Mouse (Mus musculus): Measurements from ENCODE around the gene Cyba.
A peak's percentile ranks its signal among the peaks of the same experiment; 100 is the strongest.

Cyba gene

DNA sequence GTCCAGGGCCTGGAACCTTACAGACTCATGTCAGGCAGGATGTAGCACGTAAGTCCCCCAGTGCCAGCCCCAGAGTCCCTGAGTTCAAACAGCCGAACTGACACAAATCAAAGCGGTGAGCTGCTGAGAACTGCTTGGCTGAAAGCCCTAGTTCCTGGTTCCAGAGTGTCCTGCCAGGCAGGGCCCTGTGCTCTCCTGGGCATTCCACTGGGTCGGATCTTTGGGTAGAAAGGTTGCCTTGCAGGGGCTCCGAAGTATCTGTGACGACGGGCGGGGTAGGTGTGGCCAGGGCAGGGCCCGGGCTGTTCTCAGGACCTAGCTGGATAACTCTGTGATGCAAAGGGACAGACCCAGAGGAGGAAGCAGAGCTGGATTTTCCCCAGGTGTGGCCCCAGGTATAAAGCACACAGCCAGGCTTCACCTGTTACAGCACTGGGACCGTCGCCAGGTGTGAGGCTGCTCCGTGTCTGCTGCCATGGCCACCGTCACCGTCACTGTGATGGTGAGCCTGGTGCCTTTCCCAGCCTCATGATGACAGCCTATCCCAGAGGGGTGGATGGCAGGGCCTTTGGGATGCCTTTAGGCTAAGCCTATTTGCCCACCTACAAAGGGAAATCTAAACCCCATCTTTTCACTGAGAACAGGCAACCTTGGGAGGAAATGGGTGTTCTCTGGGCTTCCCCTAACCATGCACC lies 11.2 kb downstream of the Cyba start, which contains the start of gene Il17c:
TSS of gene Il17c (plus strand) at position 645 of the 695 bp plus-strand sequence.
- DNase-seq = no peak

DNA sequence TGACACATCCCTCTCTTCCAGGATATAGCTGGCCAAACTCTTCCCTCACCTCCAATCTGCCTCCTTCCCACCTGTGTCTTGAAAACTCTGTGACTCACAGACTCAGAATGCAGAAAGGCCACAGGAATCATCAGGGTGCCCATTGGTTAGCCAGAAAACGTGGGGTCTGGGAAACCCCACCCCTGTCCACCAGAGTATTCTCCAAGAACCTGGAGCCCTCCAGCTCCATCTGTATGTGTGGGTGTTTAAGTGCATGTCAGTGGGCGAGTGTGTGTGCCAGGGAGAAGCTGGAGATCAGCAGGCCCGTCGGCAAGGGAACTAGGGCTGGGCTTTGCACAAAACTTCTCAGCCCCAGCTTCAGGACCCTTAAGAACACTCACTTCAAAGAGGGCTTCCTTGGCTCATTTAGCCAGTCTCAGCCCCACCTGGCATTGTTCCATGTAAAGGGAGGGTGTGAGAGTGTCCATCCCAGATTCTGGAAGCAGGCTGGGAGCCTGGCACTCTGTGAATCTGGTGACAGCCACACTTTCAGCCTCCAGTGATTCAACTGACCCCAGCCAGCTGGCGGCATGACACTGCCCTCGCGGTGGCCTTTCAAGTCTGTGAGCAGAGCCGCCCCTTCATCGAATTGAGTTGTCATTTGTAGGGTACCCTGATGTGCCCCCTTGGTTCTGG lies 12.7 kb downstream of the Cyba start:
- no peak for DNase-seq

DNA sequence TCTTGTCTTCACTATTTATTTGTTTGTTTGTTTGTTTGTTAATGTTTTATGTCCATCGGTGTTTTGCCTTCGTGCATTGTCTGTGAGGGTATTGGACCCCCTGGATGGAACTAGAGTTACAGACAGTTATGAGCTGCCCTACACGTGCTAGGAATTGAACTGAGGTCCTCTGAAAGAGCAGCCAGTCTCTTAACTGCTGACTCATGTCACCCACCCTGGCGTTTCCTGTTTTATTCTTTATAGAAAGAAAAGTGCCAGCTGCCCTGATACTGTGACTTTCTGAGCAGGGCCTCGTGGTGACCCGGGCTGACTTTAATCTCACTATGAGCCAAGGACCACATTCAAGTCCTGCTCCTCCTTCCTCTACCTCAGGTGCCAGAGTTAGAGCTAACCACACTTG lies 17.2 kb downstream of the Cyba start:
- no peak for DNase-seq

DNA sequence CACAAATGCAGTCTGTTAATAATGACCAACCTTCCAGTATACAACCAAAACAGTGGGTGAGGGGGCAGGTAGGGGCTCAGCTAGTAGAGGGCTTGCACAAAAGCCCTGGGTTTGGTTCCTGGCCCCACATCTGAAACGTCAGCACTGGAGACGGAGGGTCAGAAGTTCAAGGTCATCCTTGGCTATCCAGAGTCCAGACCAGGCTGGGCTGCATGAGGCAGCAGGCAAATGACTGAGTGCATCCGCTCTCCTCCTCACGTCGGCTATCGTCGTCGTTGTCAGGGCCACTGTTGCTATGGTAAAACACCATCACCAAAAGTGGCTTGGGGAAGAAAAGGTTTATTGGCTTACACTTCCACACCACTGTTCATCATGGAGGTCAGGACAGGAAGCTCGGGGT lies 18.4 kb downstream of the Cyba start:
- DNase-seq = no peak

DNA sequence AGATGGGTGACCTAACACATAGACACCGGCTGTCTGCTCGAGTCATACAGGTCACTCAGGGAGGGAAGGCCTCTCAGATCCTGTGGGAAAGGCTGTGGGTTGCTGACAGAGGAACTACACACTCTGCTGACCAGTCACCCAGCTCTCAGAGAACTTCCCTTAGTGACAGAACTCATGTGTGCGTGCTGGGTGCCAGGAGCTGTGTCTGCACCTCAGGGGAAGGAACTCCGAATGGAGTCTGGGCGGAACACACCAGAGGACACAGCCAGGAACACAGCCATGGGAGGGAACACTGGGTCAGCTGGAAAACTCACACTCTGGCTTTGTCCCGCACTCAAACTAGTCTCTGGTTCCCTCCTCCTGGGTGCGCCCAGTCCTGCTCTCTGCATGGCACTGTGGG lies 25.1 kb downstream of the Cyba start:
- DNase-seq = no peak

DNA sequence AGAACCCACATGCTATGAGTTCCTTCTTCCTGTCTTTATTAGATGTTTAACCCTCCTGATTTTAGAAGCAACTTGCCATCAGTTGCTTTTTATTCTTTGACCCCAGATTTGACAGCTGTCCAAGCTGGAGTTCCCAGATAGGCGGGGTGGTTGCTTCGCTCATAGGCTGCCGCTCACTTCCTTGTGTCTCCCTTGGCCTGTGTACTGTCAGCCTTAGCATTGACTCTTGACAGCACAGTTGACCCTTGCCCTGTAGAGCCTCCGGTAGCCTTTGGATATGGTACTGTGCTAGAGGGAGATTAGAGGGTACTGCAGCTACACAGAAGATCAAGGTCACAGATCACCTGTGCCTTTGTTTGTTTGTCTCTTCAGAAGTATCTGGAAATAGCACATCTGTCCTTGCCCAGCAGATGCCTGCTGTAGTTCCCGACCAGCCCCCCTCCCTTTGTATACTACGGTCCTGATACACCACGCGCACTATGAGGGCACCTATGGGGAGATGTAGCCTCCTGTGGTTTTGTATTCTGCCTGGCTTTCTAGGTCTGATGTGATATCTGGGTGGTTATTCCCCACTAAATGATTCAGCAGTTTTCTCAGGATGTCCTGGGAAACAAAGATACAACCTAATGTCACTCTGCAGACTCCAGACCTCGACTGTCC lies 27.5 kb downstream of the Cyba start:
- DNase-seq = no peak

DNA sequence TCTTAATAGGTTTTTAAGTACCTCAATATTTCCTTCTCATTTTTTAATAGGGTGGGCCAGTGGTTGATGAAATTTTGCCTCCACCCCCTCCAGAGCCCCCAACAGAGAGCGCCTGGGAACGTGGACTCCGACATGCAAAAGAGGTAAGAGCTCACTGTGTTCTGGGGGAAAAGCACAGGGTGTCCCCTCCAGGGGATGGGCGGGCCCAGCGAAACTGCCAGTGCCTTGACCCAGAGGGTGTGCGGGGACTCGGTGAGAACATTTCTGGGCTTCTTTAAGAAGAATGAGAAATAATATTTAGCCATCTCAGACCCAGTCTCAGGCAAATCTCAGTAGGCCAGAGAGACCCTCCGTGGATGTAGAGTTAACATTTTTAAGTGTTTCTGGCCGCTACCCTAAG lies 34.5 kb downstream of the Cyba start:
- no peak for DNase-seq

DNA sequence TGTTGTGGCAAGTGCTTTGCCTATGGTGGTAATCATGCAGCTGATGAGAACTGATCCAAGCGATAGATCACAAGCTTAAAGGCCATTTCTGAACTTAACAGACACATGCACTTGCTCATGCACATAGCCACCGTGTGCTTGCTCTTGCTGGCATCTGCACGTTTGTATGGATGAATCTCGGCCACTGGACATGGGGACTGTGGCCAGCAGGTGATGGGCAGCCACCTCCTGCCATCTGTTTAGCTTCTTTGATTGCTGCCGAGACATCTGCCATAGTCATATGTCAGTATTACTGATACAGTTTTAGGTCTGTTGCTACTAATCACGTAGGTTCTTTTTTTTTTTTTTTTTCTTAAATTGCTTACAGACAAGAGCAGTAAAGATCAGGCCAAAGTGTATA lies 37.4 kb downstream of the Cyba start:
- DNase-seq = no peak

DNA sequence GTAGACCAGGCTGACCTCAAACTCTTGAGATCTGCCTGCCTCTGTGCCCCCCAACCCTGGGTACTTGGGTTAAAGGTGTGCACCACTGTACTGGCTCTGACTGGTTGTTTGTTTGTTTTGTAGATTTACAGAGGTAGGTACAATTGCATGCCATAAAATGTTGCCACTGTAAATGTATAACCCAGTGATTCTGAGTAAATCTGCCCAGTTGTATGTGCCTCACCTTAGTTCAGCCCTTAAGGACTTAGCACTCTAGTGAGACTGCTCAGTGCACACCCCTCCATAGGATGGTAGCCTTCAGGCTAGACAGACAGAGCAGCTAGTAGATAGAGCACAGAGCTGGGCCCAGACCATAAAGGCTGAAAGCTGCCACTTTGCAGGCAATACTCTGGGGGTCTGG lies 39.0 kb downstream of the Cyba start:
- DNase-seq = no peak

DNA sequence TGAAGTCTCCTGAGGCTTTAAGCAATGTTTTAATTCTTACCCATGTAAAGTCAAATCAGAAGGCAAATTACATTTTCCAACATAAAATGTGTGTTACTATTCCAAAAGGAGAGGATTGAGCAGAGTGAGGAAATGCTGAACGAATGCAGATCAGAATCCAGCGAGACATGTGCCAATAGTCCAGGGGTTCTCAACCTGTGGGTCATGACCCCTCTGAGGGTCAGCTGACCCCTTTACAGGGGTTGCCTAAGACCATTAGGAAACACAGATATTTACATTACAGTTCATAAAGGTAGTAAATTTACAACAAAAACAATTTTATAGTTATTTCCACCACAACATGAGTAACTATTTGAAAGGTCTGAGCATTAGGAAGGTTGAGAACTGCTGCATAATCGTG lies 42.0 kb downstream of the Cyba start:
- no peak for DNase-seq

DNA sequence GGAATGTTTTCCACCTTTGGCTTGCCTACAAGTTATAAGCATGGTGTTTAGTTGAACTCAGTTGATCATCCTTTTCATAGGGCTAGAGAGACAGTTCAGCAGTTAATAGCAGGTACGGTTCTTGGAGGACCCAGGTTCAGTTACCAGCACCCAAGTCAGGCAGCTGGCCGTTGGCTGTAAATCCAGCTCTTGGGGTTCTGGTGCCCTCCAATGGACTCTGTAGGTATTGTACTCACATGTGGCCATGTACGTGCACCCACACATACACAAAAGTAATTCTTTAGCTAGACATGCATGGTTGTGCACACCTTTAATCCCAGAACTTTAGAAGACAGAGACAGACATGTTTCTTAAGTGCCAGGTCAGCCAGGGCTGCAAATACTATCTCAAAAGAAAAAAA lies 43.4 kb downstream of the Cyba start:
- DNase-seq = no peak

DNA sequence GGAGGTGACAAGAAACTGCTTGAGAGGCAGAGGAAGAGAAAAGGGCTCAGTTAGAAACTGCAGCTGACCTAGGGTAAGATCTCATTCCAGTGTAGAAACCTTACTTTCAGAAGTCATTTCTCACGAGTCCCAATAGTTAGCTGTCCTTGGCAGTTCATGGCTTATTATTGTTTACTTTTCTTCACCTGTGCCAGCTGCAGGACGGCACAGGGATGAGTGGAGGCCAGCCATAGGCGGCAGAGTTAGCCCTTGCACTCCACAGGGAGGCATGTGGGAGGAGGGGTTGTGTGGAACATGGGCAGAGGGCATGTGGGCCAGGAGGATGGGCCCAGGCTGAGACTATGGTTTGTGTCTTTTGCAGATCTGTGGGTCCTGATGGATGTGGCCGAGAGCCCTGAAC lies 49.7 kb downstream of the Cyba start:
- DNase-seq = no peak

DNA sequence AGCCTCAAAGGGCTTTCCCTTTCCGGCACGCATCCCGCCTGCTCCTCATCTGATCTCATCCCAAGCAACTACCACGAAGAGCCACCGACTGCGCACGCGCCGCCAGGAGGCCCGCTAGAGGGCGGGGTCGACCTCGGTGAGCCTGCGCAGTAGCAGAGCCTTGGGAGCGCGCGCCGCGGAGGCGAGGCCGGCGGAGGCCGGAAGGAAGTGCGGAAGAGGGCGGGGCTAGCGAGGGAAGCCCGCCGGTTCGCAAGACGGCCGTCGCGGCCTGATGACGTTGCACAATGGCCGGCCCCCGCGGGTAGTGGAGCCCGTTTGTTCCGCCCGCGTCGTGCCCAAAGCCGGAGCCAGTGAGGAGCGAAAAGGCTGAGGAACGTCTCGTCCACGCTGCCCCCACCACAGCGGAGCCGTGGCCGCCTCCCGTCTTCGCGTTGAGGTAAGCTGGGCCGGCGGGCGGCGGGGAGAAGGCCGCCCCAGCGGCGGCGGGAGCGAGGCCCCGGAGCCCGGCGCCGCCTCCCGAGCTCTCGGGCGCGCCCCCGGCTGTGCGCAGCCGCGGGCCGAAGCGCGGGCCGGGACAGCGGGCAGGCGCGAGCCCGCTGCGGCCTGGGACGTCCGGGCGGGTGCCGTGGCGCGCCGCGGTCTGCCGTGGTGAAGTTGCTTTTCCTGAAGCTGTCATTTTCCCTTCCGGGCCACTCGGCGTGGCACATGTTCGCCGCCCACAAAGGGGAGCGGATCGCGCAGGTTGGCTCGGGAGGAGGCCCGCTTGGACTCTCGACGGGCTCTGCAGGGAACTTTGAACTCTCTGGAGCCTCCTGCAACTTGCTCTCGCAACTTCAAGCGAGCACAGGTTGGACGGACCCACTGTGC lies 56.1 kb downstream of the Cyba start, which contains the start of gene Zc3h18:
TSS of gene Zc3h18 (plus strand) at position 245 of the 867 bp plus-strand sequence.
- peak; percentile 100 for DNase-seq

DNA sequence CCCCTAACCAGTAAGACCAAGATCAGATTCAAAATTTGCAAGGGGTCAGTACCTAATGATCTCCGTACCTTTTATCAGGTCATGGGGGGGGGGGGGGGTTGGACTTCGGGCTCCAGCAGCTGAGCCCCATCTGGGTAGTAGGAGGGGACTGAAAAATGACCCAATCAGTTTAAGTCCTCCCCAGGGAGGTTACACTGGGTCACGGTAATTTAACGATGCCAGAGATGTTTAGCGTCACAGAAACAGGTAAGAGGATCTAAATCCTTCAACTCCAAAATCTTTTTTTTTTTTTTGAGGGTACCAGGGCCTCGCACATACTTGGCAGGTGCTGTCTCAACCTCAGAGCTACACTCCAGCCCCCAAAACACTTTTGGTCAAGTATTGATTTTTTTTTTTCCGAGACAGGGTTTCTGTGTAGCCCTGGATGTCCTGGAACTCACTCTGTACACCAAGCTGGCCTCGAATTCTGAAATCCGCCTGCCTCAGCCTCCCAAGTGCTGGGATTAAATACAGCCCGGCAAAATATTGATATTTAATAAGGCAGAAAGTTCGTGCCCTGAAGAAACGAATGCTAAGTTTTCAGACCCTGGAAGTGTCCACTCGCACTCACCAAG lies 56.9 kb downstream of the Cyba start:
- no peak for DNase-seq

DNA sequence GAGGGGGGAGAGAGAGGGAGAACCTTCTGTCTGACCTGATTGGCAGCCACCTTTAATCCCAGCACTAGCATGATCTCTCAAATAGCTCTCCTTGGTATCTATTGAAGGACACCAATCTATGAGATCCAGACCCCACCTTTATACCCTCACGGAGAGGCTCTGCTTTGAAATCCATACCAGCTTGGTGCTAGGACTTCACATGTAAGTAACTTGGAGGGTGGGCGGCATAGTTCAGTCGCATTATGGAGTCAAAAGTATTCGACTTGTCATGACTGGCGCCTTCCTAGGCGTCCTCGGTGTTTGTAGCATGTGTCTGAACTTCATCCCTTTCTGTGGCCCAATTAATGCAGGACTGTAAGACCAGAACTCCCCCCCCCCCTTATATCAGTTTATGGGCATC lies 57.4 kb downstream of the Cyba start:
- no peak for DNase-seq

All from thymus, postnatal 4 days (tissue).